Mouse (Mus musculus) hindbrain, embryonic 16.5 days (tissue): Measurements from ENCODE around the gene Onecut1. TPM values are rescaled to one million over a fixed set of nuclear protein-coding genes. Genes with fewer than 3 reads are reported as not detected.

Experiments
- ATAC-seq: fragments of 200-750 bp; cut with Nextera tagmentation; 2 replicates; pipeline ENCODE4 v1.8.0; 2017; ENCODE audit warnings: moderate TSS enrichment, moderate library complexity
- H3K27ac ChIP-seq: fragments of 300-500 bp; sonication (generic); 2 replicates; pipeline ENCODE4 v1.5.1; 2014; ENCODE audit warnings: low read depth, mild to moderate bottlenecking, control low read depth, low read length, moderate library complexity
- H3K27me3 ChIP-seq: fragments of 300-500 bp; sonication (generic); replicated peaks from 2 replicates; pipeline ENCODE4 v1.6.1; 2014; ENCODE audit warnings: low read length; ENCODE audit not compliant: control insufficient read depth, insufficient read depth
- H3K36me3 ChIP-seq: fragments of 300-500 bp; sonication (generic); 2 replicates; pipeline ENCODE4 v1.6.1; 2014; ENCODE audit warnings: mild to moderate bottlenecking, low read length, moderate library complexity, mixed read lengths; ENCODE audit not compliant: control insufficient read depth, insufficient read depth
- H3K4me1 ChIP-seq: fragments of 300-500 bp; sonication (generic); 2 replicates; pipeline ENCODE4 v1.6.1; 2014; ENCODE audit warnings: low read depth, low read length; ENCODE audit not compliant: control insufficient read depth, insufficient read depth
- H3K4me2 ChIP-seq: fragments of 300-500 bp; sonication (generic); 2 replicates; pipeline ENCODE4 v1.6.1; 2014; ENCODE audit warnings: mild to moderate bottlenecking, low read length, control low read depth, moderate library complexity
- H3K4me3 ChIP-seq: fragments of 300-500 bp; sonication (generic); 2 replicates; pipeline ENCODE4 v1.5.1; 2014; ENCODE audit warnings: mild to moderate bottlenecking, low read length, control low read depth, moderate library complexity
- H3K9ac ChIP-seq: fragments of 300-500 bp; sonication (generic); 2 replicates; pipeline ENCODE4 v1.6.1; 2014; ENCODE audit warnings: low read depth, mild to moderate bottlenecking, control low read depth, low read length, moderate library complexity
- H3K9me3 ChIP-seq: fragments of 300-500 bp; sonication (generic); 2 replicates; pipeline ENCODE4 v1.6.1; 2014; ENCODE audit warnings: mild to moderate bottlenecking, low read length, moderate library complexity; ENCODE audit not compliant: control insufficient read depth
- WGBS: fragments of 180-500 bp; shearing (Covaris S2); extraction: QIAGEN DNeasy Blood & Tissue Kit; methylation state at CpG from one replicate; pipeline ENCODE4 v1.1.7; 2014; 5-methylcytosine and 5-hydroxymethylcytosine counted together
- polyA plus RNA-seq: library from polyadenylated mRNA; unstranded; fragments of >200 nt; fragmentation: Nextera tagmentation; extraction: Ambion mirVana; gene quantifications from 2 replicates; pipeline ENCODE4 v1.2.1, GENCODE M21; 2015

Gene Onecut1
- 3.4 and 4.6 TPM in 2 replicates for polyA plus RNA-seq

- Histone ChIP-seq H3K27ac (peak within 1 kb of the TSS; percentile 36; the same call in 1 of the 2 replicates), H3K36me3 (no peaks in the 10 kb centered on the region), H3K9me3 (no peaks in the 10 kb centered on the region), H3K4me3 (peak within 1 kb of the TSS; percentile 51), H3K9ac (peak within 1 kb of the TSS; percentile 62), H3K4me1 (peaks cover 22% of the 10 kb centered on the region), H3K4me2 (peak within 1 kb of the TSS; percentile 86), H3K27me3 (peaks cover 53% of the 10 kb centered on the region)
- peak; percentile 71 for ATAC-seq
- WGBS: under 1% methylated on average over 45 of the region's 45 CpGs
Observed at GRCm38 (mm10) chr9:74861561-74861980, at the start of gene Onecut1. TSS of gene Onecut1 (plus strand) at chr9:74861921.

- no peak overlapping the region for H3K27ac ChIP-seq
- H3K4me2 ChIP-seq: no peak overlapping the region
- 49% methylated on average over 19 of the region's 19 CpGs for WGBS
- no peaks in the 10 kb centered on the region for H3K27me3 ChIP-seq
- no peaks in the 10 kb centered on the region for H3K9me3 ChIP-seq
- 0 out of 2 replicates have a peak, but pooled peaks have one; percentile 40 for ATAC-seq
- H3K36me3 ChIP-seq: no peaks in the 10 kb centered on the region
- no peaks in the 10 kb centered on the region for H3K4me1 ChIP-seq
- H3K9ac ChIP-seq: no peak overlapping the region
- no peak overlapping the region for H3K4me3 ChIP-seq
Observed at GRCm38 (mm10) chr9:74819736-74820511, 41.8 kb upstream of the Onecut1 start.

- WGBS: 89% methylated on average over 2 of the region's 2 CpGs
- no peak overlapping the region for H3K4me3 ChIP-seq
- no peaks in the 10 kb centered on the region for H3K36me3 ChIP-seq
- H3K4me1 ChIP-seq: no peaks in the 10 kb centered on the region
- H3K4me2 ChIP-seq: no peak overlapping the region
- no peak overlapping the region for H3K9ac ChIP-seq
- H3K9me3 ChIP-seq: no peaks in the 10 kb centered on the region
- no peaks in the 10 kb centered on the region for H3K27me3 ChIP-seq
- no peak overlapping the region for H3K27ac ChIP-seq
- no peak for ATAC-seq
Observed at GRCm38 (mm10) chr9:74825102-74825501, 36.6 kb upstream of the Onecut1 start.

GRCm38 (mm10) chr9:74829206-74829605 lies 32.5 kb upstream of the Onecut1 start:
- no peak for ATAC-seq
- no peaks in the 10 kb centered on the region for H3K27me3 ChIP-seq
- no peak overlapping the region for H3K9ac ChIP-seq
- no peak overlapping the region for H3K4me3 ChIP-seq
- no peaks in the 10 kb centered on the region for H3K9me3 ChIP-seq
- H3K4me1 ChIP-seq: no peaks in the 10 kb centered on the region
- no peaks in the 10 kb centered on the region for H3K36me3 ChIP-seq
- no peak overlapping the region for H3K27ac ChIP-seq
- WGBS: 61% methylated on average over 3 of the region's 3 CpGs
- H3K4me2 ChIP-seq: no peak overlapping the region

- Histone ChIP-seq H3K9me3 (no peaks in the 10 kb centered on the region; the same call in 1 of the 2 replicates), H3K27ac (no peak overlapping the region), H3K36me3 (no peaks in the 10 kb centered on the region), H3K4me2 (no peak overlapping the region), H3K4me3 (no peak overlapping the region), H3K9ac (no peak overlapping the region), H3K27me3 (peaks cover 11% of the 10 kb centered on the region), H3K4me1 (no peaks in the 10 kb centered on the region; the same call in 1 of the 2 replicates)
- 78% methylated on average over 4 of the region's 4 CpGs for WGBS
- ATAC-seq: no peak
Observed at GRCm38 (mm10) chr9:74842890-74843289, 18.8 kb upstream of the Onecut1 start.

GRCm38 (mm10) chr9:74846867-74847830 lies 14.6 kb upstream of the Onecut1 start:
- Histone ChIP-seq H3K9me3 (no peaks in the 10 kb centered on the region; the same call in 1 of the 2 replicates), H3K9ac (no peak overlapping the region), H3K4me3 (no peak overlapping the region), H3K27ac (no peak overlapping the region), H3K36me3 (no peaks in the 10 kb centered on the region), H3K27me3 (peaks cover 28% of the 10 kb centered on the region), H3K4me2 (no peak overlapping the region), H3K4me1 (peaks cover 11% of the 10 kb centered on the region)
- 3% methylated on average over 33 of the region's 33 CpGs for WGBS
- ATAC-seq: no peak

- H3K36me3 ChIP-seq: no peaks in the 10 kb centered on the region
- WGBS: under 1% methylated on average over 46 of the region's 46 CpGs
- no peaks in the 10 kb centered on the region for H3K9me3 ChIP-seq
- peaks cover 11% of the 10 kb centered on the region for H3K4me1 ChIP-seq
- peak overlapping the region; percentile 28; the same call in 1 of the 2 replicates for H3K9ac ChIP-seq
- peaks cover 35% of the 10 kb centered on the region for H3K27me3 ChIP-seq
- H3K4me3 ChIP-seq: peak overlapping the region; percentile 38
- peak overlapping the region; percentile 18; the same call in 1 of the 2 replicates for H3K27ac ChIP-seq
- ATAC-seq: no peak
- H3K4me2 ChIP-seq: peak overlapping the region; percentile 75
Observed at GRCm38 (mm10) chr9:74848411-74849194, 13.1 kb upstream of the Onecut1 start.

GRCm38 (mm10) chr9:74849195-74849978 lies 12.3 kb upstream of the Onecut1 start:
- H3K4me3 ChIP-seq: peak overlapping the region; percentile 38
- H3K9ac ChIP-seq: peak overlapping the region; percentile 42
- ATAC-seq: peak; percentile 61
- WGBS: under 1% methylated on average over 56 of the region's 63 CpGs
- no peaks in the 10 kb centered on the region for H3K36me3 ChIP-seq
- H3K4me1 ChIP-seq: peaks cover 11% of the 10 kb centered on the region
- no peaks in the 10 kb centered on the region for H3K9me3 ChIP-seq
- peak overlapping the region; percentile 75 for H3K4me2 ChIP-seq
- H3K27ac ChIP-seq: peak overlapping the region; percentile 23; the same call in 1 of the 2 replicates
- peaks cover 40% of the 10 kb centered on the region for H3K27me3 ChIP-seq
